Mouse (Mus musculus) ES-E14 (cell line): Measurements from ENCODE around the gene Gm26620. TPM values are rescaled to one million over a fixed set of nuclear protein-coding genes. Genes with fewer than 3 reads are reported as not detected.

ENCODE experiments used
- DNase-seq: peaks from one replicate; pipeline ENCODE4 v3.0.0-alpha.2; 2013; ENCODE audit warnings: low read depth, low spot score
- H3K27ac ChIP-seq: 2 replicates; pipeline ENCODE4 v1.5.1; 2012; ENCODE audit warnings: low read depth, mild to moderate bottlenecking, low read length, moderate library complexity, mixed read lengths; ENCODE audit not compliant: poor library complexity, insufficient read depth, severe bottlenecking
- H3K36me3 ChIP-seq: 2 replicates; pipeline ENCODE4 v1.6.1; 2012; ENCODE audit warnings: mild to moderate bottlenecking, low read length, moderate library complexity, mixed read lengths; ENCODE audit not compliant: control insufficient read depth, poor library complexity, insufficient read depth, severe bottlenecking
- H3K4me1 ChIP-seq, 2 experiments: fragments of 150-350 bp in 1 of 2; sonication (generic) in 1 of 2; 2 replicates each; pipeline ENCODE4 v1.6.1; 2012; ENCODE audit warnings: low read length in 2 of 2, mild to moderate bottlenecking in 1 of 2, mixed read lengths in 1 of 2; ENCODE audit not compliant: control insufficient read depth in 2 of 2, insufficient read depth in 2 of 2, poor library complexity in 1 of 2
- H3K4me3 ChIP-seq, 2 experiments: fragments of 150-350 bp in 1 of 2; sonication (generic) in 1 of 2; 2 replicates each; pipeline ENCODE4 v1.5.1; 2012; ENCODE audit warnings: low read length in 2 of 2, low read depth in 1 of 2, mild to moderate bottlenecking in 1 of 2, mixed read lengths in 1 of 2; ENCODE audit not compliant: insufficient read depth in 1 of 2, poor library complexity in 1 of 2, severe bottlenecking in 1 of 2
- H3K9ac ChIP-seq: 2 replicates; pipeline ENCODE4 v1.6.1; 2012; ENCODE audit warnings: low read depth, mild to moderate bottlenecking, low read length, mixed read lengths; ENCODE audit not compliant: poor library complexity, insufficient read depth, severe bottlenecking
- H3K9me3 ChIP-seq: fragments of 150-350 bp; sonication (generic); 2 replicates; pipeline ENCODE4 v1.6.1; 2012; ENCODE audit warnings: low read depth, mild to moderate bottlenecking, low read length; ENCODE audit not compliant: control insufficient read depth, insufficient read depth
- CHD2 ChIP-seq: IDR thresholded peaks from 2 replicates; pipeline ENCODE4 v1.6.1; 2014; ENCODE audit warnings: mild to moderate bottlenecking, low read depth, low read length, inconsistent platforms
- HCFC1 ChIP-seq: IDR thresholded peaks from 2 replicates; pipeline ENCODE4 v1.6.1; 2012; ENCODE audit warnings: low read length, inconsistent platforms, borderline replicate concordance; ENCODE audit not compliant: insufficient read depth
- MAFK ChIP-seq: IDR thresholded peaks from 2 replicates; pipeline ENCODE4 v1.6.1; 2014; ENCODE audit warnings: mild to moderate bottlenecking, low read depth, low read length, inconsistent platforms; ENCODE audit not compliant: insufficient read depth
- ZC3H11A ChIP-seq: IDR thresholded peaks from 2 replicates; pipeline ENCODE4 v1.6.1; 2012; ENCODE audit warnings: low read depth, mild to moderate bottlenecking, inconsistent platforms, low read length, borderline replicate concordance
- ZNF384 ChIP-seq: IDR thresholded peaks from 2 replicates; pipeline ENCODE4 v1.6.1; 2012; ENCODE audit warnings: low read depth, low read length, inconsistent platforms
- in situ Hi-C, 2 experiments: fragments of 600-800 bp; cut with MboI; formaldehyde crosslinking; loops; one replicate each; pipeline ENCODE4 v1.15.1; 2025; ENCODE audit warnings: low sequenced_read_pairs in 2 of 2, inconsistent platforms in 1 of 2; ENCODE audit not compliant: unreplicated experiment in 2 of 2
- total RNA-seq: library from RNA; depleted of rRNA; stranded (reverse); fragments of 300-350 nt; gene quantifications from 2 replicates; pipeline ENCODE4 v1.2.3, GENCODE M21; 2012

Gene Gm26620
- total RNA-seq, 1 experiment = 2.8 TPM

- no peak within 1 kb of the TSS for H3K4me3 ChIP-seq
- in situ Hi-C loops = no loop called here
- TF ChIP-seq ZNF384 (no peak), CHD2 (no peak), ZC3H11A (no peak), MAFK (no peak), HCFC1 (no peak)
- no peaks in the 10 kb centered on the region for H3K36me3 ChIP-seq
- no peaks in the 10 kb centered on the region for H3K4me1 ChIP-seq
- no peak within 1 kb of the TSS for H3K9ac ChIP-seq
- no peaks in the 10 kb centered on the region for H3K9me3 ChIP-seq
- DNase-seq = no peak
- H3K27ac ChIP-seq = no peak within 1 kb of the TSS
Measured at GRCm38 (mm10) chr1:170927378-170927777, 42.5 kb downstream of the Gm26620 start, which contains the start of gene Fcrla. TSS of gene Fcrla (minus strand) at chr1:170927583.

GRCm38 (mm10) chr1:170928467-170928866, 43.6 kb downstream of the Gm26620 start:
- in situ Hi-C loops = no loop called here
- H3K4me3 ChIP-seq = no peak overlapping the region

GRCm38 (mm10) chr1:170929245-170929644, 44.4 kb downstream of the Gm26620 start:
- no peaks in the 10 kb centered on the region for H3K9me3 ChIP-seq
- H3K9ac ChIP-seq = no peak overlapping the region
- no peak for DNase-seq
- H3K27ac ChIP-seq = no peak overlapping the region
- in situ Hi-C loops = no loop called here
- no peaks in the 10 kb centered on the region for H3K36me3 ChIP-seq
- H3K4me1 ChIP-seq = no peaks in the 10 kb centered on the region
- no peak overlapping the region for H3K4me3 ChIP-seq
- TF ChIP-seq ZC3H11A (no peak), ZNF384 (no peak), CHD2 (no peak), MAFK (no peak), HCFC1 (no peak)

More at GRCm38 (mm10) chr1:170928467-170928866, 43.6 kb downstream of the Gm26620 start:
- DNase-seq = no peak
- Histone ChIP-seq H3K9me3 (no peaks in the 10 kb centered on the region), H3K27ac (no peak overlapping the region), H3K36me3 (no peaks in the 10 kb centered on the region), H3K9ac (no peak overlapping the region), H3K4me1 (no peaks in the 10 kb centered on the region)
- no peak for TF ChIP-seq ZNF384
- TF ChIP-seq HCFC1 = no peak
- TF ChIP-seq MAFK = no peak
- no peak for TF ChIP-seq CHD2
- no peak for TF ChIP-seq ZC3H11A

GRCm38 (mm10) chr1:170932043-170932442, 47.2 kb downstream of the Gm26620 start:
- TF ChIP-seq ZNF384 = no peak
- no peak for TF ChIP-seq MAFK
- no peak for TF ChIP-seq CHD2
- TF ChIP-seq ZC3H11A = no peak
- TF ChIP-seq HCFC1 = no peak
- Histone ChIP-seq H3K36me3 (no peaks in the 10 kb centered on the region), H3K4me3 (no peak overlapping the region), H3K9me3 (no peaks in the 10 kb centered on the region), H3K4me1 (no peaks in the 10 kb centered on the region), H3K9ac (no peak overlapping the region), H3K27ac (no peak overlapping the region)
- in situ Hi-C loops = no loop called here
- DNase-seq = no peak

- TF ChIP-seq CHD2 (no peak), HCFC1 (no peak), MAFK (no peak), ZNF384 (no peak), ZC3H11A (no peak)
- H3K27ac ChIP-seq = no peak overlapping the region
- no peaks in the 10 kb centered on the region for H3K9me3 ChIP-seq
Measured at GRCm38 (mm10) chr1:170933386-170933920, 48.6 kb downstream of the Gm26620 start.

More at GRCm38 (mm10) chr1:170933386-170933920, 48.6 kb downstream of the Gm26620 start:
- Histone ChIP-seq H3K4me1 (no peaks in the 10 kb centered on the region), H3K9ac (no peak overlapping the region), H3K4me3 (no peak overlapping the region), H3K36me3 (no peaks in the 10 kb centered on the region)
- DNase-seq = no peak
- in situ Hi-C loops = no loop called here
